Mouse (Mus musculus): ENCODE data around the gene Clk4. TPM values are rescaled to one million over a fixed set of nuclear protein-coding genes. Genes with fewer than 3 reads are reported as not detected.
A peak's percentile ranks its signal among the peaks of the same experiment; 100 is the strongest.

The Clk4 gene
- polyA plus RNA-seq, 1 experiment from 2014 or later = 86.8 TPM

- no peaks in the 10 kb centered on the region for H3K4me1 ChIP-seq
- H3K4me3 ChIP-seq = no peak overlapping the region
- no peaks in the 10 kb centered on the region for H3K9me3 ChIP-seq
- H3K27ac ChIP-seq = no peak overlapping the region
- H3K27me3 ChIP-seq (ENCODE audit: insufficient read depth, poor library complexity, severe bottlenecking) = no peaks in the 10 kb centered on the region
- 91% methylated on average over 1 of the region's 1 CpGs for WGBS
- H3K36me3 ChIP-seq = peaks cover 87% of the 10 kb centered on the region
- DNase-seq (ENCODE audit: low spot score) = no peak
Measured at GRCm38 (mm10) chr11:51274418-51274817, 12.9 kb downstream of the Clk4 start.

GRCm38 (mm10) chr11:51289564-51290041, 28.1 kb downstream of the Clk4 start, which contains the start of gene Col23a1:
Col23a1 (plus strand) TSS chr11:51289920.
- 1% methylated on average over 38 of the region's 38 CpGs for WGBS
- peaks cover 12% of the 10 kb centered on the region for H3K4me1 ChIP-seq
- peak within 1 kb of the TSS; percentile 87 for H3K27ac ChIP-seq

GRCm38 (mm10) chr11:51290066-51290955, 28.8 kb downstream of the Clk4 start:
- Histone ChIP-seq H3K9me3 (no peaks in the 10 kb centered on the region; the same call in 1 of the 2 replicates), H3K4me3 (peak overlapping the region; percentile 81), H3K36me3 (0 out of 2 replicates have a peak, but pooled peaks cover 6% of the 10 kb centered on the region), H3K27ac (peak overlapping the region; percentile 87), H3K4me1 (peaks cover 12% of the 10 kb centered on the region), H3K27me3 (ENCODE audit: insufficient read depth, poor library complexity, severe bottlenecking) (peaks cover 20% of the 10 kb centered on the region)
- under 1% methylated on average over 74 of the region's 74 CpGs for WGBS
- peak; percentile 83 for DNase-seq (ENCODE audit: low spot score)

More at GRCm38 (mm10) chr11:51289564-51290041, 28.1 kb downstream of the Clk4 start, which contains the start of gene Col23a1:
- DNase-seq (ENCODE audit: low spot score) = peak; percentile 91
- peaks cover 20% of the 10 kb centered on the region for H3K27me3 ChIP-seq (ENCODE audit: insufficient read depth, poor library complexity, severe bottlenecking)
- peaks cover 2% of the 10 kb centered on the region; the same call in 1 of the 2 replicates for H3K36me3 ChIP-seq
- no peaks in the 10 kb centered on the region for H3K9me3 ChIP-seq
- peak within 1 kb of the TSS; percentile 81 for H3K4me3 ChIP-seq

GRCm38 (mm10) chr11:51293956-51294530, 32.5 kb downstream of the Clk4 start:
- peak; percentile 10 for DNase-seq (ENCODE audit: low spot score)
- H3K36me3 ChIP-seq = peaks cover 7% of the 10 kb centered on the region; the same call in 1 of the 2 replicates
- no peak overlapping the region for H3K27ac ChIP-seq
- WGBS = 82% methylated on average over 2 of the region's 2 CpGs
- H3K4me3 ChIP-seq = no peak overlapping the region
- peaks cover 4% of the 10 kb centered on the region for H3K9me3 ChIP-seq
- H3K4me1 ChIP-seq = peaks cover 12% of the 10 kb centered on the region
- H3K27me3 ChIP-seq (ENCODE audit: insufficient read depth, poor library complexity, severe bottlenecking) = peaks cover 20% of the 10 kb centered on the region

- peaks cover 4% of the 10 kb centered on the region; the same call in 1 of the 2 replicates for H3K4me1 ChIP-seq
- H3K36me3 ChIP-seq = peaks cover 7% of the 10 kb centered on the region; the same call in 1 of the 2 replicates
- H3K27me3 ChIP-seq (ENCODE audit: insufficient read depth, poor library complexity, severe bottlenecking) = peaks cover 27% of the 10 kb centered on the region
- peak; percentile 58 for DNase-seq (ENCODE audit: low spot score)
- peaks cover 4% of the 10 kb centered on the region for H3K9me3 ChIP-seq
- no peak overlapping the region for H3K27ac ChIP-seq
- 87% methylated on average over 3 of the region's 3 CpGs for WGBS
- H3K4me3 ChIP-seq = no peak overlapping the region
Measured at GRCm38 (mm10) chr11:51295742-51296141, 34.2 kb downstream of the Clk4 start.

GRCm38 (mm10) chr11:51298691-51299090, 37.2 kb downstream of the Clk4 start:
- peak; percentile 71 for DNase-seq (ENCODE audit: low spot score)
- 77% methylated on average over 4 of the region's 4 CpGs for WGBS
- no peak overlapping the region for H3K4me3 ChIP-seq
- peaks cover 4% of the 10 kb centered on the region for H3K9me3 ChIP-seq
- H3K4me1 ChIP-seq = no peaks in the 10 kb centered on the region
- peaks cover 11% of the 10 kb centered on the region; the same call in 1 of the 2 replicates for H3K36me3 ChIP-seq
- H3K27ac ChIP-seq = no peak overlapping the region
- peaks cover 6% of the 10 kb centered on the region; the same call in 1 of the 2 replicates for H3K27me3 ChIP-seq (ENCODE audit: insufficient read depth, poor library complexity, severe bottlenecking)

GRCm38 (mm10) chr11:51302396-51302795, 40.9 kb downstream of the Clk4 start:
- H3K27ac ChIP-seq = no peak overlapping the region
- H3K4me3 ChIP-seq = no peak overlapping the region
- H3K36me3 ChIP-seq = 0 out of 2 replicates have a peak, but pooled peaks cover 4% of the 10 kb centered on the region
- peaks cover 11% of the 10 kb centered on the region; the same call in 1 of the 2 replicates for H3K27me3 ChIP-seq (ENCODE audit: insufficient read depth, poor library complexity, severe bottlenecking)
- WGBS = 67% methylated on average over 5 of the region's 5 CpGs
- H3K4me1 ChIP-seq = 0 out of 2 replicates have a peak, but pooled peaks cover 6% of the 10 kb centered on the region
- peak; percentile 43 for DNase-seq (ENCODE audit: low spot score)
- H3K9me3 ChIP-seq = no peaks in the 10 kb centered on the region

- DNase-seq (ENCODE audit: low spot score) = peak; percentile 61
- Histone ChIP-seq H3K4me3 (no peak overlapping the region), H3K27me3 (ENCODE audit: insufficient read depth, poor library complexity, severe bottlenecking) (peaks cover 11% of the 10 kb centered on the region; the same call in 1 of the 2 replicates), H3K27ac (no peak overlapping the region), H3K9me3 (no peaks in the 10 kb centered on the region), H3K4me1 (0 out of 2 replicates have a peak, but pooled peaks cover 6% of the 10 kb centered on the region), H3K36me3 (0 out of 2 replicates have a peak, but pooled peaks cover 4% of the 10 kb centered on the region)
- 75% methylated on average over 12 of the region's 12 CpGs for WGBS
Measured at GRCm38 (mm10) chr11:51303981-51304553, 42.5 kb downstream of the Clk4 start.

- Histone ChIP-seq H3K27me3 (ENCODE audit: insufficient read depth, poor library complexity, severe bottlenecking) (peaks cover 5% of the 10 kb centered on the region; the same call in 1 of the 2 replicates), H3K4me3 (no peak overlapping the region), H3K4me1 (0 out of 2 replicates have a peak, but pooled peaks cover 6% of the 10 kb centered on the region), H3K9me3 (no peaks in the 10 kb centered on the region), H3K36me3 (0 out of 2 replicates have a peak, but pooled peaks cover 1% of the 10 kb centered on the region), H3K27ac (no peak overlapping the region)
- WGBS = 38% methylated on average over 5 of the region's 5 CpGs
- DNase-seq (ENCODE audit: low spot score) = no peak
Measured at GRCm38 (mm10) chr11:51308306-51308705, 46.8 kb downstream of the Clk4 start.

GRCm38 (mm10) chr11:51311846-51312245, 50.3 kb downstream of the Clk4 start:
- no peaks in the 10 kb centered on the region for H3K4me1 ChIP-seq
- no peaks in the 10 kb centered on the region for H3K27me3 ChIP-seq (ENCODE audit: insufficient read depth, poor library complexity, severe bottlenecking)
- no peak overlapping the region for H3K4me3 ChIP-seq
- H3K36me3 ChIP-seq = 0 out of 2 replicates have a peak, but pooled peaks cover 3% of the 10 kb centered on the region
- H3K9me3 ChIP-seq = no peaks in the 10 kb centered on the region
- no peak overlapping the region for H3K27ac ChIP-seq
- DNase-seq (ENCODE audit: low spot score) = no peak
- 84% methylated on average over 8 of the region's 8 CpGs for WGBS

GRCm38 (mm10) chr11:51315991-51316810, 54.7 kb downstream of the Clk4 start:
- H3K27me3 ChIP-seq (ENCODE audit: insufficient read depth, poor library complexity, severe bottlenecking) = no peaks in the 10 kb centered on the region
- no peak for DNase-seq (ENCODE audit: low spot score)
- 81% methylated on average over 7 of the region's 7 CpGs for WGBS
- 0 out of 2 replicates have a peak, but pooled peaks cover 5% of the 10 kb centered on the region for H3K36me3 ChIP-seq
- H3K27ac ChIP-seq = no peak overlapping the region
- H3K9me3 ChIP-seq = 0 out of 2 replicates have a peak, but pooled peaks cover 3% of the 10 kb centered on the region
- H3K4me3 ChIP-seq = no peak overlapping the region
- H3K4me1 ChIP-seq = peaks cover 5% of the 10 kb centered on the region; the same call in 1 of the 2 replicates

Measured in heart, embryonic 10.5 days (tissue).